Mouse (Mus musculus) embryonic facial prominence, embryonic 15.5 days (tissue): Measurements from ENCODE around the gene Mtus2. TPM values are rescaled to one million over a fixed set of nuclear protein-coding genes. Genes with fewer than 3 reads are reported as not detected.
A peak's percentile ranks its signal among the peaks of the same experiment; 100 is the strongest.

Experiments
- ATAC-seq: fragments of 200-750 bp; cut with Nextera tagmentation; 2 replicates; pipeline ENCODE4 v1.8.0; 2017; ENCODE audit warnings: low read depth, moderate TSS enrichment; ENCODE audit not compliant: insufficient number of reproducible peaks, low FRiP score, low TSS enrichment
- H3K27ac ChIP-seq: fragments of 300-500 bp; sonication (generic); replicated peaks from 2 replicates; pipeline ENCODE4 v1.5.1; 2015; ENCODE audit warnings: mild to moderate bottlenecking, inconsistent platforms
- H3K27me3 ChIP-seq: fragments of 300-500 bp; sonication (generic); 2 replicates; pipeline ENCODE4 v1.6.1; 2015; ENCODE audit warnings: inconsistent platforms
- H3K36me3 ChIP-seq: fragments of 300-500 bp; sonication (generic); 2 replicates; pipeline ENCODE4 v1.6.1; 2015; ENCODE audit warnings: mild to moderate bottlenecking, inconsistent platforms
- H3K4me1 ChIP-seq: fragments of 300-500 bp; sonication (generic); 2 replicates; pipeline ENCODE4 v1.6.1; 2015; ENCODE audit warnings: inconsistent platforms
- H3K4me2 ChIP-seq: fragments of 300-500 bp; sonication (generic); replicated peaks from 2 replicates; pipeline ENCODE4 v1.6.1; 2015; ENCODE audit warnings: mild to moderate bottlenecking, inconsistent platforms
- H3K4me3 ChIP-seq: fragments of 300-500 bp; sonication (generic); replicated peaks from 2 replicates; pipeline ENCODE4 v1.5.1; 2015; ENCODE audit warnings: mild to moderate bottlenecking, inconsistent platforms
- H3K9ac ChIP-seq: fragments of 300-500 bp; sonication (generic); 2 replicates; pipeline ENCODE4 v1.6.1; 2015; ENCODE audit warnings: inconsistent platforms
- H3K9me3 ChIP-seq: fragments of 300-500 bp; sonication (generic); replicated peaks from 2 replicates; pipeline ENCODE4 v1.6.1; 2016; ENCODE audit warnings: inconsistent platforms
- WGBS: fragments of 180-500 bp; shearing (Covaris S2); methylation state at CpG from one replicate; pipeline ENCODE4 v1.1.7; 2015; 5-methylcytosine and 5-hydroxymethylcytosine counted together
- polyA plus RNA-seq: library from polyadenylated mRNA; unstranded; fragments of >200 nt; fragmentation: Nextera tagmentation; extraction: Ambion mirVana; gene quantifications from 2 replicates; pipeline ENCODE4 v1.2.1, GENCODE M21; 2015

The Mtus2 gene
- polyA plus RNA-seq, 1 experiment from 2014 or later, result 4.5 TPM

DNA sequence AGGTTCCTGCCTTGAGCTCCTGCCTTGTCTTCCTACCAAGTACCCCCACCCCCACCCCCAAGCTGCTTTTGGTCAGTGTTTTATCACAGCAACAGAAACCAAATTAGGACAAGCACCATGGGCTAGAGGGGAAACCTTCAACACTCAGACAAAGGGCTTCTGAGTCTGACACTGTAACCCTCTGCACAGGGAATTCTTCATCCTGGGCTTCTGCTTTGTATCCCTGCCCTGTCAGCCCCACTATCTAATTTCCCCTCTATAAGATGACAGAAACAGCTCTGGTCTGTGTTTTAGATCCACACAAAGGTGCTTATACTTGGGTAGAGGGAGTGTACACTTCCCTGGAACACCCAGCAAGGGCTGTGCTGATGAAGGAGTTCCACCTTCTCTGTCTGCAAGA, 294.7 kb downstream of the Mtus2 start:
- Histone ChIP-seq H3K9me3 (no peaks in the 10 kb centered on the region), H3K4me3 (no peak overlapping the region), H3K27ac (no peak overlapping the region), H3K27me3 (no peaks in the 10 kb centered on the region), H3K4me1 (peaks cover 3% of the 10 kb centered on the region; the same call in 1 of the 2 replicates), H3K4me2 (no peak overlapping the region), H3K9ac (no peak overlapping the region), H3K36me3 (no peaks in the 10 kb centered on the region)
- no peak for ATAC-seq

GRCm38 (mm10) chr5:148262016-148262415, 304.9 kb downstream of the Mtus2 start:
- Histone ChIP-seq H3K4me3 (no peak overlapping the region), H3K4me2 (no peak overlapping the region), H3K36me3 (no peaks in the 10 kb centered on the region), H3K9ac (no peak overlapping the region), H3K4me1 (peaks cover 15% of the 10 kb centered on the region), H3K9me3 (no peaks in the 10 kb centered on the region), H3K27ac (no peak overlapping the region), H3K27me3 (peaks cover 22% of the 10 kb centered on the region)
- 80% methylated on average over 7 of the region's 7 CpGs for WGBS
- no peak for ATAC-seq

DNA sequence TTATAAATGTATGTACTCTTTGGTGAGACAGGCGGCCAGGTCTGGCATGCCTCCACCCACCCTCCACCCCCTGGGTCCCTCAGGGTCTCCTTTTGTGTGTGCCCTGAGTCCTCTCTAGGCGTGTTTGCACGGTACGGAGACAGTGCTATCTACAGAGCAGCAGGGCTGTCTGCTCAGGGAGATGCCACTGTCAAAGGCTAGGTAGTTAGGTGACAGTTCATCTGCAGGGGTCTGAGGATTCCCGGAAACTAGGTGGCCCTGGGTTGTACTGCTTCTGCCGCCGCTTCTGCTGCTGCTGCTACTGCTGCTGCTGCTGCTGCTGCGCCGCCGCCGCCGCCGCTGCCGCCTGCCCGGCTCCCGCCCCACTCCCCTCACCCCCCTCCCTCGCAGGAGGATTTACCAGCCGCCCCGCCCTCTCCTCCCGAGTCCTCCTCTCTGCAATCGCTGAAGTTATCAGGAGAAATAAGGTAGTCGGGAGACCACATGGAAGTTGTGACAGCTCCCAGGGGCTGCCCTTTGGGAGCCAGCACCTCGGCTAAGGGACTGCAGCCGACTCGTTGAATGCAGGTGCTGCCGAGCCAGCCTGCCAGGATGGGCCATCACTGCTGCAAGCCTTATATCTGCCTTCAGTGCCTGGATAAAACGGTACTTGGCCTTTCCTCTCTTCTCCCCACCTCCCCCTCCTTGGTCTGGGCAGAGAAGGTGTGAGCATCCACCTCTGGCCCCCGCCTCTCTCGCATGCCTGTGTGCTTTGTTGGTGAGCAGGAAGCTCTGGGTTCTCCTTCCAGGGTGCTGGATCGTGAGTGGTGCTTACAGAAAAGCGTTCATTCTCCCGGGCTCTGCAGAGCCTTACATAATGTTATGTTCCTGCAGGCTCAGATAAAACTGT, 307.9 kb downstream of the Mtus2 start:
- Histone ChIP-seq H3K27ac (no peak overlapping the region), H3K4me2 (peak overlapping the region; percentile 82), H3K9me3 (no peaks in the 10 kb centered on the region), H3K36me3 (no peaks in the 10 kb centered on the region), H3K4me1 (peaks cover 15% of the 10 kb centered on the region), H3K27me3 (peaks cover 22% of the 10 kb centered on the region), H3K9ac (peak overlapping the region; percentile 26), H3K4me3 (peak overlapping the region; percentile 53)
- ATAC-seq, result peak; percentile 40; the same call in 1 of the 2 replicates
- WGBS, result under 1% methylated on average over 32 of the region's 32 CpGs

- 54% methylated on average over 2 of the region's 2 CpGs for WGBS
- no peaks in the 10 kb centered on the region for H3K36me3 ChIP-seq
- H3K9ac ChIP-seq, result no peak overlapping the region
- H3K27me3 ChIP-seq, result peaks cover 22% of the 10 kb centered on the region
- no peak overlapping the region for H3K4me3 ChIP-seq
- H3K4me2 ChIP-seq, result no peak overlapping the region
- no peak overlapping the region for H3K27ac ChIP-seq
- ATAC-seq, result no peak
- H3K9me3 ChIP-seq, result no peaks in the 10 kb centered on the region
- H3K4me1 ChIP-seq, result peaks cover 15% of the 10 kb centered on the region
Observed at GRCm38 (mm10) chr5:148266841-148267240, 309.7 kb downstream of the Mtus2 start.

DNA sequence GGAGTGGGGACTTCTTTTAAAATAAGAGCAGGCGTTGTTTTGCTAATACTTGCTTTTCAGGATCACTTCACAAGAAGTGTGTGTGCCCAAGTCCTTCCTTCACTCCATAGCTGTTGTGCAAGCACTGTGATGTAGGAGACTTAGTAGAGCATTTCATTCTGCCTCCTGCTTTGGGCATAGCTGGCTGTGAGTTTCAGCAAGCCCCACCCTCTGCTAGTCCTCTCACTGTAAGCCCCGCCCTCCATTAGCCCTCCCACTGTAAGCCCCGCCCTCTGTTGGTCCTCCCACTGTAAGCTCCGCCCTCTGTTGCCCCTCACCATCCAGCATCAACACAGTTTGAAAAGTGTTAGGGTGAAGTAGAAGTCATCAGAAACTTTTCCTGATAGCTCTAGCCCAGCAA, 310.3 kb downstream of the Mtus2 start:
- peaks cover 15% of the 10 kb centered on the region for H3K4me1 ChIP-seq
- no peak overlapping the region for H3K4me3 ChIP-seq
- 65% methylated on average over 4 of the region's 4 CpGs for WGBS
- H3K4me2 ChIP-seq, result no peak overlapping the region
- no peak overlapping the region for H3K27ac ChIP-seq
- no peaks in the 10 kb centered on the region for H3K36me3 ChIP-seq
- H3K9ac ChIP-seq, result no peak overlapping the region
- H3K27me3 ChIP-seq, result peaks cover 22% of the 10 kb centered on the region
- H3K9me3 ChIP-seq, result no peaks in the 10 kb centered on the region
- no peak for ATAC-seq

DNA sequence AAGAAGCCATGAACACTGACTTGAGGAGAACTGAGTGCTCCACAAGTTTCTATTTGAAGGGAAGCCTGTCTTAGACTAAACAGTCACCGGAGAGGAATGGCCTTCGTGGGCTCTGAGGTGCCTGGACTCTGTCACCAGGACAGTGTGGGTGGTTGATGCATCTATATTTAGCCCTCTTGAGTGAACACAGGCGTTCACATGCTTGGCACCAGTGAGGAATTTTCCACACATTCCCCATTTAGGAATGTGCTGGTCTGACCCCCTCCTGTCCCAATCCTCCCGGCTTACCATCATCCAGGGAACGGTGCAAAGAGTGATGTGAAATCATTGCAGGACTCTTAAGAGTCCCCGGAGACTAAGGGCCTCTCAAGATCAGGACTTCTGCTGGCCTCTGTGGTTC, 314.9 kb downstream of the Mtus2 start:
- WGBS, result 53% methylated on average over 6 of the region's 6 CpGs
- Histone ChIP-seq H3K36me3 (no peaks in the 10 kb centered on the region), H3K9me3 (no peaks in the 10 kb centered on the region; the same call in 1 of the 2 replicates), H3K27me3 (no peaks in the 10 kb centered on the region), H3K9ac (no peak overlapping the region), H3K4me3 (no peak overlapping the region), H3K4me2 (no peak overlapping the region), H3K27ac (no peak overlapping the region), H3K4me1 (no peaks in the 10 kb centered on the region)
- no peak for ATAC-seq

GRCm38 (mm10) chr5:148272771-148273170, 315.7 kb downstream of the Mtus2 start:
- H3K9ac ChIP-seq, result no peak overlapping the region
- no peaks in the 10 kb centered on the region for H3K4me1 ChIP-seq
- no peaks in the 10 kb centered on the region; the same call in 1 of the 2 replicates for H3K9me3 ChIP-seq
- H3K27ac ChIP-seq, result no peak overlapping the region
- ATAC-seq, result no peak
- no peak overlapping the region for H3K4me3 ChIP-seq
- 85% methylated on average over 6 of the region's 6 CpGs for WGBS
- H3K4me2 ChIP-seq, result no peak overlapping the region
- no peaks in the 10 kb centered on the region for H3K27me3 ChIP-seq
- no peaks in the 10 kb centered on the region for H3K36me3 ChIP-seq

- H3K4me2 ChIP-seq, result no peak overlapping the region
- 58% methylated on average over 8 of the region's 8 CpGs for WGBS
- no peaks in the 10 kb centered on the region for H3K36me3 ChIP-seq
- no peak overlapping the region for H3K9ac ChIP-seq
- H3K9me3 ChIP-seq, result no peaks in the 10 kb centered on the region
- H3K27me3 ChIP-seq, result no peaks in the 10 kb centered on the region
- H3K27ac ChIP-seq, result no peak overlapping the region
- no peak overlapping the region for H3K4me3 ChIP-seq
- ATAC-seq, result no peak
- no peaks in the 10 kb centered on the region for H3K4me1 ChIP-seq
Observed at GRCm38 (mm10) chr5:148278233-148278632, 321.1 kb downstream of the Mtus2 start.

DNA sequence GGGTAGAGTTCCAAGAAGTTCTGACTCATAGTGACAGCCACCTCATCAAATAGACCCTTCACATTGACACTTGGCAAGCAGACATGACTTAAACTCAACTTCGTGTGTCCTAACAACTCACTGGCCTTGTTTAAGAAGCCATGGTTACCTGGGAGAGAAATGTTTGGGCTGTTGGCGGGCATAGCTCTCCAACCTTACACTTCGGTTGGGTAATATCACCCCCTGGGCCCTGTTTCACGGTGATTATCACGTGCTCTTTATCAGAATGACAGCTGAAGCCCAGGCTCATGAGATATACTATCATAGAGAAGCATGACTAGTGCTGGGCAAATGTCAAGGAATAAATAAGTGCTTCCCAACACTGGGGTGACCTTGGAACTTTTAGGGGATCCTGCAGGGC, 323.2 kb downstream of the Mtus2 start:
- H3K4me3 ChIP-seq, result no peak overlapping the region
- H3K27me3 ChIP-seq, result no peaks in the 10 kb centered on the region
- 80% methylated on average over 5 of the region's 5 CpGs for WGBS
- H3K27ac ChIP-seq, result no peak overlapping the region
- no peaks in the 10 kb centered on the region for H3K36me3 ChIP-seq
- H3K9me3 ChIP-seq, result no peaks in the 10 kb centered on the region
- ATAC-seq, result no peak
- H3K4me1 ChIP-seq, result no peaks in the 10 kb centered on the region
- H3K9ac ChIP-seq, result no peak overlapping the region
- H3K4me2 ChIP-seq, result no peak overlapping the region

DNA sequence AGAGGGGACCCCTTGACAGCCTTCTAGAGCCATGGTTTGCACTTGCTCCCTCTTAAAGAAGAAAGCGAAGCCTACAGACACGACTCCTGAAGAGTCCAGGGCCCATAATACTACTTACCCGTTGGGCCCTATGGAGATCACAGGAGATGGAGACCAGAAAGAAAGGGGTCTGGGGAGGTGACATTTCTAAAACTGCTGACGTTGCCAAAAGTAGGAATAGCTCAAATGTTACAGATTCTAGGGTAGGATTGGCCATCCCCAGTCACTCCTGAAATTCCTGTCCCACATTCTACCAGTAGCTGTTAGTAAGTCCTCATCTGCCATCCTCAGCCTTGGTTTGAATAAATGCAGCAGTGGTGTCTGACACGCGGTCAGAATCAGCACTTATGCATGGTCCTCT, 325.0 kb downstream of the Mtus2 start:
- H3K9ac ChIP-seq, result no peak overlapping the region
- H3K9me3 ChIP-seq, result no peaks in the 10 kb centered on the region
- no peaks in the 10 kb centered on the region for H3K4me1 ChIP-seq
- H3K4me2 ChIP-seq, result no peak overlapping the region
- H3K4me3 ChIP-seq, result no peak overlapping the region
- no peaks in the 10 kb centered on the region for H3K36me3 ChIP-seq
- WGBS, result 79% methylated on average over 6 of the region's 6 CpGs
- no peak for ATAC-seq
- H3K27ac ChIP-seq, result no peak overlapping the region
- H3K27me3 ChIP-seq, result no peaks in the 10 kb centered on the region

DNA sequence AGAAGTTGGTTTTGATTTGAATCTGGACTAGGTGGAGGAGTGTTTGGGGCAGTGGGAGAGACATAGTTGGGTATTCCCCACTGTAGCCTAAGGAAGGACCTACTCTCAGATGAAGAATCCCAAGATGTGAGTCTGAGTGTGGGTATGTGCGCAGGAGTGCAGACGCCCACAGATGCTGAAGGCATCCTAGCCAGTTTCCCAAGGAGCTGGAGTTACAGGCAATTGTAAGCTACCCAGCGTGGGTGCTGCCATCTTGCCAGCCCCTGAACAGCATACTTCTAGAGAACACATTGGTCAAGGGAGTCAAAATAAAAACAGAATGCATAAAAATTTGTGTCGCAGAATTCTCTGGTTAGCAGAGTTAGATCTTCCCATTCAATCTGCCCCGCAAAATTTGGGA, 325.5 kb downstream of the Mtus2 start:
- Histone ChIP-seq H3K36me3 (no peaks in the 10 kb centered on the region), H3K27ac (no peak overlapping the region), H3K4me1 (no peaks in the 10 kb centered on the region), H3K4me2 (no peak overlapping the region), H3K27me3 (no peaks in the 10 kb centered on the region), H3K4me3 (no peak overlapping the region), H3K9me3 (no peaks in the 10 kb centered on the region), H3K9ac (no peak overlapping the region)
- WGBS, result 87% methylated on average over 5 of the region's 5 CpGs
- ATAC-seq, result no peak

GRCm38 (mm10) chr5:148283177-148283576, 326.1 kb downstream of the Mtus2 start:
- Histone ChIP-seq H3K9ac (no peak overlapping the region), H3K27ac (no peak overlapping the region), H3K9me3 (no peaks in the 10 kb centered on the region), H3K4me2 (no peak overlapping the region), H3K36me3 (no peaks in the 10 kb centered on the region), H3K4me3 (no peak overlapping the region), H3K4me1 (no peaks in the 10 kb centered on the region), H3K27me3 (no peaks in the 10 kb centered on the region)
- 81% methylated on average over 2 of the region's 2 CpGs for WGBS
- ATAC-seq, result no peak
